Mouse (Mus musculus): ENCODE results near the gene Aida.
"Not testable (repeated sequence)": the region's sequence is repeated elsewhere in the genome, so short reads cannot be mapped to it uniquely, and the experiment has no call there.

Aida gene

GRCm38 (mm10) chr1:183299161-183299560 lies 2.8 kb downstream of the Aida start:
- CTCF ChIA-PET = no interaction called here
- POLR2A ChIA-PET = interaction anchor here in 3 of 4 experiments (0.5 to 1.6 kb wide), 5 partner anchors 10 to 1955 kb away, joined by 3 to 5 read pairs (median 3); no protein-coding TSS in a partner anchor

GRCm38 (mm10) chr1:183307555-183307954 lies 11.2 kb downstream of the Aida start:
- POLR2A ChIA-PET = interaction anchor here in 2 of 4 experiments (1.0 to 3.1 kb wide), 3 partner anchors 10 to 26 kb away, joined by 3 to 12 read pairs (median 4); partner anchors contain the start of genes Brox (in 2 of the 2) and Aida (in 1 of the 2)
- CTCF ChIA-PET = no interaction called here

- POLR2A ChIA-PET = interaction anchor here in 1 of 4 experiments (1.0 kb wide), 1 partner anchor 26 kb away, joined by 3 read pairs; no protein-coding TSS in a partner anchor
- CTCF ChIA-PET = interaction anchor here in 1 of 4 experiments (2.0 kb wide), 1 partner anchor 11 kb away, joined by 4 read pairs; the partner anchor contains the start of gene Brox
Observed at GRCm38 (mm10) chr1:183308476-183308875, 12.1 kb downstream of the Aida start.

GRCm38 (mm10) chr1:183309601-183310000 lies 13.2 kb downstream of the Aida start:
- ChIA-PET CTCF (interaction anchor here in 2 of 4 experiments (0.6 to 2.0 kb wide), 2 partner anchors 12 to 1185 kb away, joined by 3 to 4 read pairs; partner anchors contain the start of gene Brox (in 1 of the 2)), POLR2A (interaction anchor here in 2 of 4 experiments (1.1 to 1.7 kb wide), 2 partner anchors 12 to 13 kb away, joined by 3 to 6 read pairs; partner anchors contain the start of genes Brox (in 2 of the 2) and Aida (in 1 of the 2))

GRCm38 (mm10) chr1:183312076-183312475 lies 15.7 kb downstream of the Aida start:
- POLR2A ChIA-PET = interaction anchor here in 2 of 4 experiments (0.6 to 2.1 kb wide), 4 partner anchors 12 to 23 kb away, joined by 3 to 6 read pairs (median 4); partner anchors contain the start of genes Aida (in 1 of the 2) and Brox (in 1 of the 2)
- CTCF ChIA-PET = interaction anchor here (0.5 to 1.0 kb wide), 7 partner anchors 12 to 479 kb away, joined by 3 to 9 read pairs (median 5); no protein-coding TSS in a partner anchor

- POLR2A ChIA-PET = interaction anchor here in 3 of 4 experiments (0.6 to 2.7 kb wide), 4 partner anchors 9 to 47 kb away, joined by 5 to 10 read pairs (median 7); partner anchors contain the start of gene Brox (in 2 of the 3)
- CTCF ChIA-PET = interaction anchor here in 3 of 4 experiments (0.6 to 1.7 kb wide), 17 partner anchors 9 to 764 kb away, joined by 3 to 6 read pairs (median 4); no protein-coding TSS in a partner anchor
Observed at GRCm38 (mm10) chr1:183315783-183316182, 19.4 kb downstream of the Aida start.

- POLR2A ChIA-PET = interaction anchor here in 1 of 4 experiments (0.7 to 0.9 kb wide), 2 partner anchors 15 to 800 kb away, joined by 3 to 5 read pairs; no protein-coding TSS in a partner anchor
- CTCF ChIA-PET = interaction anchor here in 1 of 4 experiments (0.7 kb wide), 1 partner anchor 24 kb away, joined by 4 read pairs; the partner anchor contains the start of gene Brox
Observed at GRCm38 (mm10) chr1:183320708-183321107, 24.3 kb downstream of the Aida start.

- POLR2A ChIA-PET, CTCF ChIA-PET: not testable (repeated sequence)
Observed at GRCm38 (mm10) chr1:183322496-183322895, 26.1 kb downstream of the Aida start.

- CTCF ChIA-PET = interaction anchor here in 2 of 4 experiments (1.0 to 1.2 kb wide), 2 partner anchors 8 kb away, joined by 4 read pairs; no protein-coding TSS in a partner anchor
Observed at GRCm38 (mm10) chr1:183323923-183324322, 27.5 kb downstream of the Aida start.

GRCm38 (mm10) chr1:183324433-183324832 lies 28.0 kb downstream of the Aida start:
- POLR2A ChIA-PET = interaction anchor here in 3 of 4 experiments (0.6 to 1.7 kb wide), 7 partner anchors 9 to 52 kb away, joined by 3 to 5 read pairs (median 4); partner anchors contain the start of genes Brox (in 2 of the 3) and Aida (in 1 of the 3)
- CTCF ChIA-PET = interaction anchor here (0.6 to 1.8 kb wide), 9 partner anchors 8 to 1409 kb away, joined by 3 to 6 read pairs (median 4); no protein-coding TSS in a partner anchor

More at GRCm38 (mm10) chr1:183323923-183324322, 27.5 kb downstream of the Aida start:
- POLR2A ChIA-PET = interaction anchor here in 3 of 4 experiments (0.6 to 1.7 kb wide), 6 partner anchors 8 to 27 kb away, joined by 4 to 5 read pairs (median 4); partner anchors contain the start of genes Aida (in 2 of the 3) and Brox (in 2 of the 3)

GRCm38 (mm10) chr1:183327171-183327570 lies 30.8 kb downstream of the Aida start:
- POLR2A ChIA-PET = interaction anchor here in 2 of 4 experiments (1.2 to 2.9 kb wide), 3 partner anchors 13 to 30 kb away, joined by 3 to 8 read pairs (median 3); partner anchors contain the start of genes Aida (in 1 of the 2) and Brox (in 1 of the 2)
- CTCF ChIA-PET = interaction anchor here in 1 of 4 experiments (1.7 kb wide), 1 partner anchor 11 kb away, joined by 6 read pairs; no protein-coding TSS in a partner anchor

GRCm38 (mm10) chr1:183342902-183343301 lies 46.5 kb downstream of the Aida start:
- POLR2A ChIA-PET, CTCF ChIA-PET: not testable (repeated sequence)

GRCm38 (mm10) chr1:183344886-183345816 lies 48.8 kb downstream of the Aida start:
- POLR2A ChIA-PET = interaction anchor here in 2 of 4 experiments (0.6 to 2.1 kb wide), 11 partner anchors 8 to 250 kb away, joined by 3 to 10 read pairs (median 4); partner anchors contain the start of genes Aida (in 2 of the 2), Brox (in 2 of the 2) and Taf1a (in 1 of the 2)
- CTCF ChIA-PET = interaction anchor here in 2 of 4 experiments (0.6 to 0.9 kb wide), 2 partner anchors 29 to 83 kb away, joined by 3 read pairs; no protein-coding TSS in a partner anchor

GRCm38 (mm10) chr1:183345817-183346195 lies 49.4 kb downstream of the Aida start:
- ChIA-PET POLR2A (interaction anchor here in 1 of 4 experiments (0.9 to 2.1 kb wide), 3 partner anchors 14 to 49 kb away, joined by 3 to 6 read pairs (median 3); partner anchors contain the start of genes Aida, Brox and Taf1a), CTCF (interaction anchor here in 1 of 4 experiments (0.6 kb wide), 1 partner anchor 83 kb away, joined by 3 read pairs; no protein-coding TSS in a partner anchor)

GRCm38 (mm10) chr1:183349840-183350239 lies 53.5 kb downstream of the Aida start:
- ChIA-PET CTCF (interaction anchor here (0.6 to 1.4 kb wide), 26 partner anchors 9 to 427 kb away, joined by 3 to 11 read pairs (median 4); partner anchors contain the start of genes Brox (in 1 of the 4), Mia3 (in 1 of the 4) and Taf1a (in 1 of the 4)), POLR2A (interaction anchor here in 2 of 4 experiments (0.6 to 1.7 kb wide), 13 partner anchors 9 to 255 kb away, joined by 3 to 6 read pairs (median 4); partner anchors contain the start of gene Taf1a (in 2 of the 2))

GRCm38 (mm10) chr1:183358901-183359300 lies 62.5 kb downstream of the Aida start:
- ChIA-PET POLR2A (interaction anchor here in 2 of 4 experiments (0.8 to 1.8 kb wide), 5 partner anchors 9 to 62 kb away, joined by 3 to 5 read pairs (median 3); no protein-coding TSS in a partner anchor), CTCF (interaction anchor here in 2 of 4 experiments (0.8 to 1.1 kb wide), 3 partner anchors 9 to 32 kb away, joined by 3 to 5 read pairs (median 4); no protein-coding TSS in a partner anchor)

GRCm38 (mm10) chr1:183362301-183362700 lies 65.9 kb downstream of the Aida start:
- ChIA-PET CTCF (no interaction called here), POLR2A (interaction anchor here in 1 of 4 experiments (0.9 to 2.0 kb wide), 2 partner anchors 29 to 48 kb away, joined by 3 to 4 read pairs; no protein-coding TSS in a partner anchor)
